Mouse (Mus musculus): ENCODE data around the gene Fam19a2.

Fam19a2 gene

DNA sequence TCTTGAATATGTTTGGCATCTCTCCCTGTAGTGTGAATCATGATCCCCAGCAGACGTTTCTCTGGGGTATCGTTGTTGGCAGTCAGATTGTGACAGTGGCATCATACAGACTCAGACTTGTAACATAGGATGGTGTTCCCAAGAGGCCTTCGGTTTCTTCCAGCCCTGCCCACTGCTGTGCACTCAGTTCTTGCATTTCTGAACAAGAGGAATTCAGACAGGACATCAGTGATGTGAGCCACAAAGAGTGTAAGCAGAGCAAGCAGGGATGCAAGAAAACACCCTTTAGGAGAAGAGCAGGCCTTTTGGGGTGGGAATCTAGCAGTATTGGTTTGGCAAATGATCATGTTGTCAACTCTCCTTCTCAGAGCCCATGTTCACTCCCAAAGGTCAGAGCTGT is 489.0 kb downstream of the Fam19a2 start:
- DNase-seq, result no peak

DNA sequence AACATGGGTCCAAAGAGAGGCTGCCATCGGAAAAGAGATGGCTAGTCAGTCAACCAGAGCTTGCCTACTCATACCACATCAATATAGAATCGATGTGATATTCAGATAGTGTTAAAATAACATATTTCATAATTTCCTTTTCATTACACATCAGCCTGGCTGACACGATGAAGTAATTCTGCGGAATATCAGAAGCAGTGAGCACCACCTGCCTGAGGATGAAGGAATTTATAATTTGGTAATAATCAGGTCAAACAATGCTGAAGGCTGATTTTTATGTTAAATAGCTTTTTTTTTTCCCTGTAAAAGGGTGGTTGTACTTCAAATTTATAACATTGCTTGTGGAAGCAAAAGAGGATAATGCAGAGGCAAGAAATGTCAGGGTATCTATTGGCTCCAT is 490.2 kb downstream of the Fam19a2 start:
- no peak for DNase-seq

DNA sequence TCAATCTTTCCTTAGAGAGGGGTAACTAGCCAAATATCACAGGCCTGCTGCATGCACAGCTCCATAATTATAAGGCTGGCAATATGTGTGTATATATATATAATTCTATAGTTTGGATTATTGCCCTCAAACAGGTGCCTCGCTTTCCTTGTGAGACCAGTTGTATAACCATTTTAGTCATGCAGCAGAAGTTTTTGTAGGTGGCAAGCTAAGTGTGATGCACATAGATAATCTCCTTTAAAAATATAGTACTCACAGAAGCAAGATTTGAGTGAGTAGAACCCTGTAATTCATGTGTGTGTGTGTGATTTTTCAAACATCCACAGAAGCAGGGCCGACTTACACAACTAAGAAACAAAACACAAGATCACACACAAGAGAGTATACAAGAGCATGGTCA is 525.6 kb downstream of the Fam19a2 start:
- no peak for DNase-seq

Data from thymus, postnatal 4 days (tissue).